Mouse (Mus musculus) hindbrain, embryonic 11.5 days (tissue): ENCODE measurements around the gene Mea1. TPM values are rescaled to one million over a fixed set of nuclear protein-coding genes. Genes with fewer than 3 reads are reported as not detected.
A peak's percentile ranks its signal among the peaks of the same experiment; 100 is the strongest.

Experiments
- ATAC-seq: fragments of 200-750 bp; cut with Nextera tagmentation; 2 replicates; pipeline ENCODE4 v1.8.0; 2017; ENCODE audit warnings: mild to moderate bottlenecking, moderate TSS enrichment, moderate library complexity; ENCODE audit not compliant: low FRiP score
- DNase-seq: peaks from one replicate; pipeline ENCODE4 v3.0.0-alpha.2; 2015; ENCODE audit warnings: low spot score
- H3K27ac ChIP-seq: fragments of 300-500 bp; sonication (generic); 2 replicates; pipeline ENCODE4 v1.5.1; 2014; ENCODE audit warnings: mild to moderate bottlenecking, low read depth, low read length
- H3K27me3 ChIP-seq: fragments of 300-500 bp; sonication (generic); 2 replicates; pipeline ENCODE4 v1.6.1; 2014; ENCODE audit warnings: mild to moderate bottlenecking, low read length, moderate library complexity, mixed read lengths; ENCODE audit not compliant: control insufficient read depth, insufficient read depth
- H3K36me3 ChIP-seq: fragments of 300-500 bp; sonication (generic); 2 replicates; pipeline ENCODE4 v1.6.1; 2014; ENCODE audit warnings: mild to moderate bottlenecking, low read length, moderate library complexity, mixed read lengths; ENCODE audit not compliant: control insufficient read depth, insufficient read depth
- H3K4me1 ChIP-seq: fragments of 300-500 bp; sonication (generic); replicated peaks from 2 replicates; pipeline ENCODE4 v1.6.1; 2014; ENCODE audit warnings: low read length, mixed read lengths; ENCODE audit not compliant: control insufficient read depth, insufficient read depth
- H3K4me2 ChIP-seq: fragments of 300-500 bp; sonication (generic); replicated peaks from 2 replicates; pipeline ENCODE4 v1.6.1; 2014; ENCODE audit warnings: mild to moderate bottlenecking, low read depth, low read length
- H3K4me3 ChIP-seq: fragments of 300-500 bp; sonication (generic); 2 replicates; pipeline ENCODE4 v1.5.1; 2014; ENCODE audit warnings: low read depth, low read length
- H3K9ac ChIP-seq: fragments of 300-500 bp; sonication (generic); 2 replicates; pipeline ENCODE4 v1.6.1; 2014; ENCODE audit warnings: low read depth, low read length
- H3K9me3 ChIP-seq: fragments of 300-500 bp; sonication (generic); 2 replicates; pipeline ENCODE4 v1.6.1; 2016; ENCODE audit warnings: low read length; ENCODE audit not compliant: control insufficient read depth
- WGBS: fragments of 180-500 bp; shearing (Covaris S2); extraction: QIAGEN DNeasy Blood & Tissue Kit; methylation state at CpG from one replicate; pipeline ENCODE4 v1.1.7; 2014; 5-methylcytosine and 5-hydroxymethylcytosine counted together
- polyA plus RNA-seq: library from polyadenylated mRNA; unstranded; fragments of >200 nt; fragmentation: Nextera tagmentation; extraction: Ambion mirVana; gene quantifications from 2 replicates; pipeline ENCODE4 v1.2.1, GENCODE M21; 2014

Mea1 gene
- polyA plus RNA-seq, 1 experiment from 2014 or later, result 201 TPM

DNA sequence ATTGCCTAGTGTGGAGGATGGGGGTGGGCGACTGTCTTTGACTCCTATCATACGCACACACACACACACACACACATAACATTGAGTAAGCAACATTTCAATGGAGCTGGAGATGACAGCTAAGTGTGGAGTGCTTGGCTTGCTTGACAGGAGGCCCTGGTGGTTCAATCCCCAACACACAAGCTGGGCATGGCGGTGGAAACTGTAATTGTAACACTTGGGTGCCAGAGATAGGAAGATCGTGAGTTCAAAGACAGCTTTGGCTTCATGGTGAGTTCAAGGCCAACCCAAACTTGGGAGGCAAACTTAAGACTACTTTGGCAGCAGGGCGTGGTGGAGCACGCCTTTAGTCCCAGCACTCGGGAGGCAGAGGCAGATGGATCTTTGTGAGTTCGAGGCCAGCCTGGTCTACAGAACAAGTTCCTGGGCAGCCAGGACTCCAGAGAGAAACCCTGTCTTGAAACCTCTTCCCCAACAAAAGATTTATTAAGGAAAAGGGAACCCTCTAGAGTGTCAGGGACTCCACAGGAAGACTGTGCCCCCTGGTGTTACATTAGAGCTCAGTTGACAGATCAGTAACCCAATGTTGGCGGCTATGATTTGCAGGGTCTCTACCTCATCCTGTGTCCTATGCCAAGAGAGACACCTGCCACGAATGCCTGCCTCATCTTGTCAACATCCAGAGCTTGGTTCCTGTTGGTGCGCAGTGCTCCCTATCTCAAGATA lies 36.3 kb downstream of the Mea1 start:
- H3K9ac ChIP-seq, result no peak overlapping the region
- H3K4me3 ChIP-seq, result no peak overlapping the region
- ATAC-seq (no peak), DNase-seq (no peak)
- no peak overlapping the region for H3K27ac ChIP-seq
- no peak overlapping the region for H3K4me2 ChIP-seq
- WGBS, result 96% methylated on average over 11 of the region's 11 CpGs
- no peaks in the 10 kb centered on the region for H3K9me3 ChIP-seq
- no peaks in the 10 kb centered on the region for H3K27me3 ChIP-seq
- 0 out of 2 replicates have a peak, but pooled peaks cover 2% of the 10 kb centered on the region for H3K36me3 ChIP-seq
- H3K4me1 ChIP-seq, result peaks cover 4% of the 10 kb centered on the region

DNA sequence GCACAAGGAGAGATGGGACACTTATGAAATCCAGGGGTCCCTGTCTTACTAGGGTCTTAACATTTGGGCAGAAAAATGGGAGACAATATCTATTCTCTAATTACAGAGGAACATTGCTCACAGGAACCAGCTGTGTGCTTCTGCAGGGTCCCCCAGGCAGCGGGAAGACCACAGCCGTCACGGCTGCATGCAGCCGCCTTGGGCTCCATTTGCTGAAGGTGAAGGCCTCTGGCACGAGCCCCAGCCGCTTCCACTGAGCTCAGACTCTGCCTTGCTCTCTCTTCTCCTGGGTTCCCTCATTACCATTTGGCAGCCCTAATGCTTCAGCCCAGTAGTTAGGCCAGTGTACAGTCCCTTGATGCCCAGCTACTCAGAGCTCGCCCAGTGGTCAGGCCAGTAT lies 42.5 kb downstream of the Mea1 start:
- Histone ChIP-seq H3K36me3 (no peaks in the 10 kb centered on the region), H3K27ac (no peak overlapping the region), H3K9ac (no peak overlapping the region), H3K4me3 (no peak overlapping the region), H3K27me3 (no peaks in the 10 kb centered on the region), H3K9me3 (no peaks in the 10 kb centered on the region), H3K4me1 (no peaks in the 10 kb centered on the region), H3K4me2 (no peak overlapping the region)
- WGBS, result 92% methylated on average over 7 of the region's 7 CpGs
- no peak for ATAC-seq
- DNase-seq, result no peak

DNA sequence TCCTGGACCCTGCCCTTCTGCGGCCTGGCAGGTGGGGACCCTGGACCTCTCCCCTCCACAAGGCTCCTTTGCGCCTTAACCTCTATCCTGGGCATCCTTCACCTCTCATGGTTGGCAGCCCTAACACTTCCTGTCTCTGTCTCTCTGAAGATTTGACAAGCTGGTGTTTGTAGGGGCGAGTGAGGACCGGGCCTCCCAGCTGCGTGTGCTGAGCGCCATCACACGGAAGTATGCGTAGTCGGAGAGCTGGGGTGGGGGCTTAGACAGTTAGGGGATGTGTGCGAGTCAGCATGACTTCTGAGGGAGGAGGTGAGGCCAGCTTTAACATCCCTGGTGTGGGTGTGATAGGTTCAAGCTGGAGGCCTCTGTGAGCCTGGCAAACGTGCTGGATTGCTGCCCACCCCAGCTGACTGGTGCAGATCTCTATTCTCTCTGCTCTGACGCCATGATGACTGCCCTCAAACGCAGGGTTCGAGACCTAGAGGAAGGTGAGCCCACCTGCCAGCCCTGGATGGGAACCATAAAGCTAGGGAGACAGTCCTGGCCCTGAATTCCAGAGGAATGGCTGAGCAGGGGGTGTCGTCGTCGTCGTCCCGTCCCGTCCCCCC lies 46.0 kb downstream of the Mea1 start:
- H3K27me3 ChIP-seq, result peaks cover 9% of the 10 kb centered on the region
- ATAC-seq, result no peak
- no peak overlapping the region for H3K9ac ChIP-seq
- no peak for DNase-seq
- H3K4me1 ChIP-seq, result no peaks in the 10 kb centered on the region
- H3K36me3 ChIP-seq, result no peaks in the 10 kb centered on the region
- no peaks in the 10 kb centered on the region for H3K9me3 ChIP-seq
- H3K4me3 ChIP-seq, result no peak overlapping the region
- H3K27ac ChIP-seq, result no peak overlapping the region
- H3K4me2 ChIP-seq, result no peak overlapping the region
- 82% methylated on average over 19 of the region's 20 CpGs for WGBS

DNA sequence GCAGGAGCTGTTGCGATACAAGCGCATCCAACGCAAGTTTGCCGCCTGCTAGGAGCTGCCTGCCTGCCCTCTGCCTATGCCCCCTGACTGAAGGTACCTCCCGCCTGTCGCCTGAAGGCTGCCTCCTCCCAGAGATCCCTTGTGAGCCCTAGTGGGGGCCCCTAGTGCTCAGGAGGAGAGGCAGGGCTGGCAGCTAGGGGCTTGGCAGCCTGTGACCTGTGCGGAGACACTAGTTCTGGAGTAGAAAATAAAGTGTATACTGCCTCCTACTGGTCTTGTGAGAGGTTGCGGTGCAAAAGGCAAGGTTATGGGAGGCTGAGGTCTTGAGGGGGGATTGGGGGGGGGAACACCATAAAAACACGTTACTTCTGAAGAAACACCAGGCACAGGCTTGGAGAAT lies 46.7 kb downstream of the Mea1 start:
- H3K4me2 ChIP-seq, result no peak overlapping the region
- no peaks in the 10 kb centered on the region for H3K9me3 ChIP-seq
- peak; percentile 57 for DNase-seq
- 50% methylated on average over 9 of the region's 9 CpGs for WGBS
- no peak overlapping the region for H3K4me3 ChIP-seq
- no peak overlapping the region for H3K9ac ChIP-seq
- H3K27ac ChIP-seq, result no peak overlapping the region
- H3K36me3 ChIP-seq, result no peaks in the 10 kb centered on the region
- no peak for ATAC-seq
- H3K4me1 ChIP-seq, result no peaks in the 10 kb centered on the region
- peaks cover 9% of the 10 kb centered on the region for H3K27me3 ChIP-seq

GRCm38 (mm10) chr17:46725731-46726645 lies 47.4 kb downstream of the Mea1 start:
- ATAC-seq (no peak), DNase-seq (no peak)
- Histone ChIP-seq H3K27me3 (peaks cover 9% of the 10 kb centered on the region), H3K9me3 (no peaks in the 10 kb centered on the region), H3K4me2 (no peak overlapping the region), H3K4me1 (no peaks in the 10 kb centered on the region), H3K9ac (no peak overlapping the region), H3K4me3 (no peak overlapping the region), H3K36me3 (no peaks in the 10 kb centered on the region), H3K27ac (no peak overlapping the region)
- WGBS, result 93% methylated on average over 26 of the region's 26 CpGs

DNA sequence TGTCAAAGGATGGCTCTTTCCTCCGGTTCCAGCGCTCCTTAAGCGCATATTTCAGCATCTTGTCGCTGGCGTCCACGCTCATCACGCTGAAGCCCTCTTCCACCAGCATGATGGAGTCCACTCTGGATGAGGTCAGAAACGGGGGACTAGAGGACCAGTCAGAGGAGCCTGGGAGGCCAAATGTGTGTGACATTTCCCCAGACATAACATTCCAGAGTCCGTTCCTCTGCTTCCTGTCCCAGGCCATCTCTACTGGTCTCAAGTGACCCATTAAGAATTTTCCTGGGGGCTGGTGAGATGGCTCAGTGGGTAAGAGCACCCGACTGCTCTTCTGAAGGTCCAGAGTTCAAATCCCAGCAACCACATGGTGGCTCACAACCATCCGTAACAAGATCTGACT lies 48.7 kb downstream of the Mea1 start:
- Histone ChIP-seq H3K4me1 (no peaks in the 10 kb centered on the region), H3K27me3 (peaks cover 9% of the 10 kb centered on the region), H3K9ac (no peak overlapping the region), H3K36me3 (no peaks in the 10 kb centered on the region), H3K4me2 (no peak overlapping the region), H3K4me3 (no peak overlapping the region), H3K9me3 (no peaks in the 10 kb centered on the region), H3K27ac (no peak overlapping the region)
- DNase-seq (no peak), ATAC-seq (no peak)
- 87% methylated on average over 11 of the region's 11 CpGs for WGBS

DNA sequence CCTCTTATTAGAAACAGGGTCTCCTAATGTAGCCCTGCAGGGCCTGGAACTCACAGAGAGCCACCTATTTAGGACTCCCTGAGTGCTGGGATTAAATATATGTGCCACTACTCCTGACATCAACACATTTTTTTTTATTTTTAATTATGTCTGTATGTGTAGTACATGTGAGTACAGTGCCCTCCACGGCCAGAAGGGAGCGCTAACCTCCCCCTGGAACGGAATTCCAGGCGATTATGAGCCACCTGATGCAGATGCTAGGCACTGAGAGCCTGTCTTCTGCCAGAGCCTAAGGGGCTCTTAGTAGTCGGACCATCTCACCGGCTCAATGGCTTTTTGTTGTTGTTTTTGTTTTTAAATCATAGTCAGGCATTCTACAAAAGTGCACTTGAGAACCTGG lies 49.4 kb downstream of the Mea1 start:
- Histone ChIP-seq H3K36me3 (no peaks in the 10 kb centered on the region), H3K4me3 (no peak overlapping the region), H3K9ac (no peak overlapping the region), H3K4me2 (no peak overlapping the region), H3K4me1 (no peaks in the 10 kb centered on the region), H3K9me3 (no peaks in the 10 kb centered on the region), H3K27ac (no peak overlapping the region), H3K27me3 (peaks cover 9% of the 10 kb centered on the region)
- peak; percentile 42 for DNase-seq
- ATAC-seq, result no peak
- WGBS, result 35% methylated on average over 6 of the region's 6 CpGs

DNA sequence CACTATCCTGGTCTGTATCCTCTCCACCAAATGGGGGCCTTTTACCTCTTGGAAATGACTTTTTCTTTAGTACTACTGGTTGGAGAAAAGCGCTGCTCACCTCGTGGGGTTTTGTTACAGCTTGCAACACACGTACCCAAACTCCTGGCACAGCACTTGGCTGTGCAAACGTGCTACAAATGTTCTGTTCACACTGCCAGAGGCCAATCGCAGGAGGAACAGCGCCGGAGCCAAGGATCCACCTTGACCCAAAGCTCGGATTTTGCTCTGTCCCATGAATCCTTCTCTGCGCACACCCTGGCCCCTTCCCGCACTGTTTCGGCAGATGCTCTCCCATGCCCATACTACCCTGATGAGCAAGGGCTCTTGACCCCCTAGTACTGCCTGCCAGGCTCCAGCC lies 49.9 kb downstream of the Mea1 start:
- Histone ChIP-seq H3K4me3 (no peak overlapping the region), H3K4me2 (no peak overlapping the region), H3K36me3 (no peaks in the 10 kb centered on the region), H3K9me3 (no peaks in the 10 kb centered on the region), H3K27me3 (peaks cover 9% of the 10 kb centered on the region), H3K4me1 (no peaks in the 10 kb centered on the region), H3K27ac (no peak overlapping the region), H3K9ac (no peak overlapping the region)
- no peak for DNase-seq
- ATAC-seq, result no peak
- 47% methylated on average over 11 of the region's 11 CpGs for WGBS
